Mouse (Mus musculus): ENCODE measurements around the gene Ak9. TPM values are rescaled to one million over a fixed set of nuclear protein-coding genes. Genes with fewer than 3 reads are reported as not detected.
A peak's percentile ranks its signal among the peaks of the same experiment; 100 is the strongest.

Ak9 gene
- total RNA-seq, 2 experiments from 2014 or later, result not detected

GRCm38 (mm10) chr10:41479961-41480360 lies 176.2 kb downstream of the Ak9 start:
- intact Hi-C loops (cut with DNase I), result no loop called here
- DNase-seq, result no peak

- DNase-seq, result peak in 1 of 2 experiments; percentile 25
Measured at GRCm38 (mm10) chr10:41480938-41481880, 177.4 kb downstream of the Ak9 start.

GRCm38 (mm10) chr10:41482446-41482845 lies 178.7 kb downstream of the Ak9 start:
- intact Hi-C loops (cut with DNase I), result no loop called here
- DNase-seq, result no peak

More at GRCm38 (mm10) chr10:41480938-41481880, 177.4 kb downstream of the Ak9 start:
- intact Hi-C loops (cut with DNase I), result no loop called here

Other genes with a start within 250 kb of the Ak9 start
- not detected for gene Gpr6, start 231.7 kb upstream of the Ak9 start, total RNA-seq (2021)
- 10 to 100 TPM; 34.2 to 38.7 TPM for gene Fig4, start 720 bp upstream of the Ak9 start, total RNA-seq (2021)
- gene Zbtb24, start 146.4 kb downstream of the Ak9 start, total RNA-seq (2021), result 10 to 100 TPM in 1 of 2 experiments, 1 to 10 TPM in 1; 9.7 to 12.3 TPM
- gene Mical1, start 172.3 kb downstream of the Ak9 start, total RNA-seq (2021), result 10 to 100 TPM; 34.3 to 39.2 TPM
- 10 to 100 TPM; 48.2 to 57.7 TPM for gene Smpd2, start 186.4 kb downstream of the Ak9 start, total RNA-seq (2021)
- 1 to 10 TPM; 2.8 to 3.4 TPM for gene Ppil6, start 186.5 kb downstream of the Ak9 start, total RNA-seq (2021)
- 100 to 1,000 TPM; 182 to 197 TPM for gene Cd164, start 215.4 kb downstream of the Ak9 start, total RNA-seq (2021)

Measured in heart, postnatal 10 days (tissue).